Mouse (Mus musculus): ENCODE results near the gene Slc39a11. TPM values are rescaled to one million over a fixed set of nuclear protein-coding genes. Genes with fewer than 3 reads are reported as not detected.

Slc39a11 gene
- total and polyA plus RNA-seq, 2 experiments from 2014 or later, result 40.4 to 62.5 TPM

DNA sequence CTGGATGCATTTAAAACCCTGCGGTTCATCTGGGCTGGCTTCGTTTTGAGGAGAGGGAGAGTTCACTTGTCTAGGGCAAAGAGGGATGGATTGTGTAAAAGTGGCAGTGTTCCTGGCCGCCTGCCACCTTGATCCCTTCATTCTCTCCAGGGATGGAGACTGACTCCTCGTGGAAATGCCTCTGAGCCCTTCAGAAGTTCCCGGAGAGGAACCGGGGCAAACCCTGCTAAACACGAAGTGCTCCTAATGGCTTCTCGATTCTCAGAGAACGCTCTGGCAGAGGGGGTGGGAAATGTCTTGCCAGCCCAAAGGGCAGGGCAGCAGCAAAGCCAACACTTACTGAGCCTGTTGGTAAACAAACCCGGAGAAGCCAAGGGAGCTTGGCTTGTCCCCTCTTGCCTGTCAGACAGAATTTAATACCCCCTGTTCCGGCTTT is 366.5 kb downstream of the Slc39a11 start:
- WGBS, result 38% methylated on average over 11 of the region's 11 CpGs
- DNase-seq (ENCODE audit: low spot score) (peak; percentile 67), ATAC-seq (ENCODE audit: low FRiP score) (no peak)
- Histone ChIP-seq H3K9me3 (ENCODE audit: low read length) (no peaks in the 10 kb centered on the region), H3K27ac (ENCODE audit: low read depth, low read length) (no peak overlapping the region), H3K27me3 (ENCODE audit: insufficient read depth, low read length) (0 out of 2 replicates have a peak, but pooled peaks cover 3% of the 10 kb centered on the region), H3K4me3 (ENCODE audit: low read depth, low read length) (no peak overlapping the region), H3K4me2 (ENCODE audit: low read depth, low read length, poor library complexity, severe bottlenecking) (no peak overlapping the region), H3K9ac (replicated peaks; ENCODE audit: low read length, poor library complexity, severe bottlenecking) (no peak overlapping the region), H3K36me3 (ENCODE audit: insufficient read depth, low read length) (no peaks in the 10 kb centered on the region), H3K4me1 (ENCODE audit: insufficient read depth, low read length) (no peaks in the 10 kb centered on the region)
- no peak for TF ChIP-seq CTCF (IDR thresholded peaks at IDR 0.05)

DNA sequence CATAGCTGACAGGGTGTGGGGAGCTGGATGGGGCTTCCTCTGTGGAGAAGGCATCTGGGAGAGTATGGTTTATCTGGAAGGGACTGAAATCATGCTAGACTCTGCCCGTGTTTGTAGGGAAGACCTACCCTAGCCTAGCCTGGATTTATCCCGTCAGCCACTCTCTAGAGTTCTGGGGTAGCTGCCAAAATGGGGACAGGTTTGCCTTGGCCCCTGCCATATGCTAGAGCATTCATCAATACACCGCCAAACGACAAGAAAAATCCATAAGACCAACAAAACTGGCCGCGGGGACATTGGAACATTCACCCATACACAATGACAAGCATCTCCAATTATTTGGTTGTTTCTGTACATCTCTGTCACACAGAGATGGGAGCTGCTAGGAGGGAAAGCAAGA is 371.6 kb downstream of the Slc39a11 start:
- no peaks in the 10 kb centered on the region for H3K9me3 ChIP-seq (ENCODE audit: low read length)
- H3K4me3 ChIP-seq (ENCODE audit: low read depth, low read length), result no peak overlapping the region
- no peaks in the 10 kb centered on the region for H3K36me3 ChIP-seq (ENCODE audit: insufficient read depth, low read length)
- DNase-seq (ENCODE audit: low spot score) (no peak), ATAC-seq (ENCODE audit: low FRiP score) (no peak)
- no peak overlapping the region for H3K4me2 ChIP-seq (ENCODE audit: low read depth, low read length, poor library complexity, severe bottlenecking)
- no peak for TF ChIP-seq CTCF (IDR thresholded peaks at IDR 0.05)
- H3K4me1 ChIP-seq (ENCODE audit: insufficient read depth, low read length), result no peaks in the 10 kb centered on the region
- H3K27me3 ChIP-seq (ENCODE audit: insufficient read depth, low read length), result 0 out of 2 replicates have a peak, but pooled peaks cover 3% of the 10 kb centered on the region
- no peak overlapping the region for H3K9ac ChIP-seq (replicated peaks; ENCODE audit: low read length, poor library complexity, severe bottlenecking)
- 85% methylated on average over 6 of the region's 6 CpGs for WGBS
- H3K27ac ChIP-seq (ENCODE audit: low read depth, low read length), result no peak overlapping the region

DNA sequence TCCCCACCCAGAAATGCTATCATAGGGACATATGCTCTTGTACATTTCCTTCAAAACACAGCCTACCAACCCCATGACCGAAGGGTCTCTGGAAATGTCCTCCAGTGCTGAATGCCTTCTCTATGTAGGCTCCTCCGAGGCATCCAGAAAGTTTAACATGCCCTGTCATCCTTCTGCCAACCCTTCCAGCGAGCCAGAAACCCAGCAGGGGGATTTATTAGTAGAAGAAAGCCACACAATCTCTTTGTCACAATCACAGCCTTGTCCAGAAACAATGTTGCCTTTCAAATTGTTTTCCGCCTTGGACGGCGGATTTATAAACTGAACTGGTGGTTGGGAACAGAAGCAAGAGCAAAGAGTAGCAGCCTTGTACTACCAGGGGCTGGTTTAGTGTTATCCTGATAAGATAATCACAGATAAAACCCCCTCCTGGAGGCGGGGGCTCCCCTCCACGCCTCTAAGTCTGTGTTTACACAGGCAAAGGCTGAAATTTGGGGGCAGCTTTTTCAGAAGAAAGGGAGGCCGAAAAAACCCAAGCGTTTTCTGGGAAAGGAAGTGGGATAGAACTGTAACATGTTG is 372.8 kb downstream of the Slc39a11 start:
- Histone ChIP-seq H3K4me1 (ENCODE audit: insufficient read depth, low read length) (0 out of 2 replicates have a peak, but pooled peaks cover 3% of the 10 kb centered on the region), H3K27me3 (ENCODE audit: insufficient read depth, low read length) (0 out of 2 replicates have a peak, but pooled peaks cover 3% of the 10 kb centered on the region), H3K9ac (replicated peaks; ENCODE audit: low read length, poor library complexity, severe bottlenecking) (no peak overlapping the region), H3K36me3 (ENCODE audit: insufficient read depth, low read length) (no peaks in the 10 kb centered on the region), H3K9me3 (ENCODE audit: low read length) (no peaks in the 10 kb centered on the region), H3K4me2 (ENCODE audit: low read depth, low read length, poor library complexity, severe bottlenecking) (no peak overlapping the region), H3K27ac (ENCODE audit: low read depth, low read length) (no peak overlapping the region), H3K4me3 (ENCODE audit: low read depth, low read length) (no peak overlapping the region)
- DNase-seq (ENCODE audit: low spot score) (peak; percentile 72), ATAC-seq (ENCODE audit: low FRiP score) (no peak)
- no peak for TF ChIP-seq CTCF (IDR thresholded peaks at IDR 0.05)
- 50% methylated on average over 10 of the region's 10 CpGs for WGBS

DNA sequence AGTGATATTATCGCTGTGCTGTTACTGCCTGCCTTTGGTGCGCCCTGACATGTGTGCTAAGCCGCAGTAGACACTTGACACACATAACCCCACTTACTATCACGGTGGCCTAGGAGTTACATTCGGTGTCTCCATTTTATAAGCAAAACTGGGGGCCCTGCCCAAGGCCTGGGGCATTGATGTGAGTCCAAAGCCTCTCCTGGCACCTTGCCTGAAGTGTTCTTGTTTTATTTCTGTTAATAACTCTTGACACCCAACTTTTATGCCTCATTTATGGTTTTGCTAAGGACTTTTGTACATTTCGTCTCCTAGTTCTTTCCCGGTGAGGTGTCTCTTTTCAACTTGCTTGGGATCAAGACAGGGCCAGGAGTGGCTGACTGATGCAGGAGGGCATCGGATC is 373.4 kb downstream of the Slc39a11 start:
- Histone ChIP-seq H3K4me1 (ENCODE audit: insufficient read depth, low read length) (0 out of 2 replicates have a peak, but pooled peaks cover 3% of the 10 kb centered on the region), H3K4me2 (ENCODE audit: low read depth, low read length, poor library complexity, severe bottlenecking) (no peak overlapping the region), H3K9me3 (ENCODE audit: low read length) (no peaks in the 10 kb centered on the region), H3K9ac (replicated peaks; ENCODE audit: low read length, poor library complexity, severe bottlenecking) (no peak overlapping the region), H3K27ac (ENCODE audit: low read depth, low read length) (no peak overlapping the region), H3K36me3 (ENCODE audit: insufficient read depth, low read length) (no peaks in the 10 kb centered on the region), H3K4me3 (ENCODE audit: low read depth, low read length) (no peak overlapping the region), H3K27me3 (ENCODE audit: insufficient read depth, low read length) (0 out of 2 replicates have a peak, but pooled peaks cover 3% of the 10 kb centered on the region)
- WGBS, result 79% methylated on average over 8 of the region's 8 CpGs
- TF ChIP-seq CTCF (IDR thresholded peaks at IDR 0.05), result no peak
- no peak for DNase-seq (ENCODE audit: low spot score)
- no peak for ATAC-seq (ENCODE audit: low FRiP score)

DNA sequence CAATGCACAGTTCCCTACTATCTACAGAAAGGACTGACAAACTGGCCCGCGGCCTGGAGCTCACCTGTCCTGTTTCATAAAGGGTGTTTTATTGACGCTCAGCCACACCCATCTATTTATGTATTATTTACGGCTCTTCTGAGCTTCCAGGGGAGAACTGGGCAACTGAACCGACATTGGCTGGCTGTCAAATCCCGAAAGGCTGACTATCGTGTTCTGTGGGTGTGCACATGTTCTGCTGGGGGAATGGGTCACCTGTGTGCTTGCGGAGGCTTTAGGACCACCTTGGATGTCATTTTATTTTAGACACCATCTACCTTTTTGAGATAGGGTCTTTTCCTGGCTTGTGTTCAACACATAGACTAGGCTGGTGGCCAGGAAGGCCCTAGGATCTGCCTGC is 375.8 kb downstream of the Slc39a11 start:
- Histone ChIP-seq H3K36me3 (ENCODE audit: insufficient read depth, low read length) (no peaks in the 10 kb centered on the region), H3K27me3 (ENCODE audit: insufficient read depth, low read length) (no peaks in the 10 kb centered on the region), H3K27ac (ENCODE audit: low read depth, low read length) (no peak overlapping the region), H3K9ac (replicated peaks; ENCODE audit: low read length, poor library complexity, severe bottlenecking) (no peak overlapping the region), H3K9me3 (ENCODE audit: low read length) (no peaks in the 10 kb centered on the region), H3K4me1 (ENCODE audit: insufficient read depth, low read length) (0 out of 2 replicates have a peak, but pooled peaks cover 3% of the 10 kb centered on the region), H3K4me3 (ENCODE audit: low read depth, low read length) (no peak overlapping the region), H3K4me2 (ENCODE audit: low read depth, low read length, poor library complexity, severe bottlenecking) (no peak overlapping the region)
- no peak for TF ChIP-seq CTCF (IDR thresholded peaks at IDR 0.05)
- no peak for DNase-seq (ENCODE audit: low spot score)
- ATAC-seq (ENCODE audit: low FRiP score), result no peak
- 80% methylated on average over 8 of the region's 8 CpGs for WGBS

DNA sequence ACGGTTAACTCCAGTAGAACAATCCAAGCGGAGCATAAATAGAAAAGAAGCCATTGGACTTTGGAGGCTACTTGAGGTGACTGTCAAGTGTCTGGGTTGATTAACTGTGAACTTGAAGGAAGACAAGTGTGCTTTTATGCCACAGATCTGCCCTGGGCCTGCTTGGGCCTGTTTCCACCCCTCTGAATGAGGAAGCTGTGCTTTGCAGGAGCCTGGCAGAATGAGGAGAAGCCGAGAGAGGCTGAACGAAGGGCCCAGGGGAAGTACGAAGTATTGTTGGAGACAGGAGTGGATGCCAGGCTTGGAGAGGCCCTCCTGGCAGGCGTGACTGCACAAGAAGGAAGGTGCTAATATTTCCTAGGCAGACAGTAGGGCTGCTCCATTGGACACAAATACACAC is 378.0 kb downstream of the Slc39a11 start:
- WGBS, result 79% methylated on average over 6 of the region's 6 CpGs
- no peaks in the 10 kb centered on the region for H3K9me3 ChIP-seq (ENCODE audit: low read length)
- TF ChIP-seq CTCF (IDR thresholded peaks at IDR 0.05), result no peak
- H3K27ac ChIP-seq (ENCODE audit: low read depth, low read length), result no peak overlapping the region
- DNase-seq (ENCODE audit: low spot score) (peak; percentile 54), ATAC-seq (ENCODE audit: low FRiP score) (0 out of 2 replicates have a peak, but pooled peaks have one; percentile 44)
- 0 out of 2 replicates have a peak, but pooled peaks cover 3% of the 10 kb centered on the region for H3K4me1 ChIP-seq (ENCODE audit: insufficient read depth, low read length)
- no peak overlapping the region for H3K9ac ChIP-seq (replicated peaks; ENCODE audit: low read length, poor library complexity, severe bottlenecking)
- H3K4me2 ChIP-seq (ENCODE audit: low read depth, low read length, poor library complexity, severe bottlenecking), result no peak overlapping the region
- H3K4me3 ChIP-seq (ENCODE audit: low read depth, low read length), result no peak overlapping the region
- no peaks in the 10 kb centered on the region for H3K36me3 ChIP-seq (ENCODE audit: insufficient read depth, low read length)
- no peaks in the 10 kb centered on the region for H3K27me3 ChIP-seq (ENCODE audit: insufficient read depth, low read length)

All from midbrain, postnatal 0 days (tissue).